Mouse (Mus musculus) retina, embryonic 14.5 days (tissue): Measurements from ENCODE around the gene Ifi35.
"Not testable (repeated sequence)": the region's sequence is repeated elsewhere in the genome, so short reads cannot be mapped to it uniquely, and the experiment has no call there.

Experiments used
- DNase-seq: peaks from one replicate; pipeline ENCODE4 v3.0.0-alpha.2; 2015; ENCODE audit warnings: low spot score

Ifi35 gene

GRCm38 (mm10) chr11:101448274-101448746 lies at the start of gene Ifi35:
Gene Ifi35, plus strand, starts transcription at chr11:101448407.
- DNase-seq: no peak

GRCm38 (mm10) chr11:101415306-101415705 lies 32.9 kb upstream of the Ifi35 start:
- no peak for DNase-seq

- peak; percentile 28 for DNase-seq
Observed at GRCm38 (mm10) chr11:101416433-101417100, 31.6 kb upstream of the Ifi35 start.

GRCm38 (mm10) chr11:101417101-101417855 lies 30.9 kb upstream of the Ifi35 start, which contains the start of gene Aarsd1:
Gene Aarsd1, minus strand, starts transcription at chr11:101417615.
- DNase-seq: peak; percentile 91

GRCm38 (mm10) chr11:101418991-101419390 lies 29.2 kb upstream of the Ifi35 start:
- DNase-seq: no peak

- peak; percentile 45 for DNase-seq
Observed at GRCm38 (mm10) chr11:101419610-101420009, 28.6 kb upstream of the Ifi35 start.

- no peak for DNase-seq
Observed at GRCm38 (mm10) chr11:101420148-101420547, 28.1 kb upstream of the Ifi35 start.

GRCm38 (mm10) chr11:101424105-101424851 lies 23.9 kb upstream of the Ifi35 start, which contains the start of gene Gm27029:
Gene Gm27029, minus strand, starts transcription at chr11:101424796.
- no peak for DNase-seq

- peak; percentile 97 for DNase-seq
Observed at GRCm38 (mm10) chr11:101424925-101425813, 23.0 kb upstream of the Ifi35 start, which contains the start of the genes Rundc1 and Ptges3l. Gene Rundc1, plus strand, starts transcription at chr11:101425085. Gene Ptges3l, minus strand, starts transcription at chr11:101425333.

GRCm38 (mm10) chr11:101426165-101426564 lies 22.0 kb upstream of the Ifi35 start:
- no peak for DNase-seq

GRCm38 (mm10) chr11:101431327-101431726 lies 16.9 kb upstream of the Ifi35 start:
- DNase-seq: no peak

- no peak for DNase-seq
Observed at GRCm38 (mm10) chr11:101433396-101433795, 14.8 kb upstream of the Ifi35 start.

- no peak for DNase-seq
Observed at GRCm38 (mm10) chr11:101435831-101436230, 12.4 kb upstream of the Ifi35 start.

- DNase-seq: no peak
Observed at GRCm38 (mm10) chr11:101436916-101437315, 11.3 kb upstream of the Ifi35 start.

GRCm38 (mm10) chr11:101438006-101438405 lies 10.2 kb upstream of the Ifi35 start:
- not testable (repeated sequence) for DNase-seq

- not testable (repeated sequence) for DNase-seq
Observed at GRCm38 (mm10) chr11:101441450-101442126, 6.6 kb upstream of the Ifi35 start.

- peak; percentile 99 for DNase-seq
Observed at GRCm38 (mm10) chr11:101442127-101442693, 6.0 kb upstream of the Ifi35 start, which contains the start of gene Rpl27. Gene Rpl27, plus strand, starts transcription at chr11:101442298.

- no peak for DNase-seq
Observed at GRCm38 (mm10) chr11:101442760-101443159, 5.4 kb upstream of the Ifi35 start.

- no peak for DNase-seq
Observed at GRCm38 (mm10) chr11:101446319-101446718, 1.9 kb upstream of the Ifi35 start.

GRCm38 (mm10) chr11:101446860-101447259 lies 1.3 kb upstream of the Ifi35 start:
- not testable (repeated sequence) for DNase-seq
